Mouse (Mus musculus) adipose tissue, adult 10 weeks (tissue): ENCODE results near the gene Trabd2b. TPM values are rescaled to one million over a fixed set of nuclear protein-coding genes. Genes with fewer than 3 reads are reported as not detected.

Experiments used
- polyA plus RNA-seq: library from polyadenylated mRNA; stranded (reverse); fragments of 350-450 nt; fragmentation: Illumina TruSeq; extraction: RNeasy Lipid Tissue Mini Kit (QIAGEN cat#74804); gene quantifications from one replicate; pipeline ENCODE4 v1.2.3, GENCODE M21; 2014; ENCODE audit warnings: low read depth, low replicate concordance

Trabd2b gene
- 8.2 TPM for polyA plus RNA-seq

GRCm38 (mm10) chr4:114406355-114407101 lies at the start of gene Trabd2b:
TSS of gene Trabd2b (plus strand) at chr4:114406724.

Other genes with a start within 250 kb of the Trabd2b start
- gene Skint11, start 243.3 kb upstream of the Trabd2b start, polyA plus RNA-seq: not detected